Mouse (Mus musculus) heart, postnatal 0 days (tissue): ENCODE data around the gene Ddrgk1. TPM values are rescaled to one million over a fixed set of nuclear protein-coding genes. Genes with fewer than 3 reads are reported as not detected.

Experiments
- ATAC-seq: fragments of 200-750 bp; cut with Nextera tagmentation; 2 replicates; pipeline ENCODE4 v1.8.0; 2017; ENCODE audit warnings: low read depth, moderate number of reproducible peaks, moderate library complexity; ENCODE audit not compliant: insufficient read depth
- DNase-seq: peaks from one replicate; pipeline ENCODE4 v3.0.0-alpha.2; 2016; ENCODE audit warnings: low spot score
- H3K27ac ChIP-seq: fragments of 300-500 bp; sonication (generic); 2 replicates; pipeline ENCODE4 v1.5.1; 2014; ENCODE audit warnings: low read depth, mild to moderate bottlenecking
- H3K27me3 ChIP-seq: fragments of 300-500 bp; sonication (generic); 2 replicates; pipeline ENCODE4 v1.6.1; 2014; ENCODE audit warnings: low read length, mixed read lengths; ENCODE audit not compliant: control insufficient read depth, insufficient read depth
- H3K36me3 ChIP-seq: fragments of 300-500 bp; sonication (generic); replicated peaks from 2 replicates; pipeline ENCODE4 v1.6.1; 2014; ENCODE audit warnings: low read length, mixed read lengths; ENCODE audit not compliant: control insufficient read depth, insufficient read depth
- H3K4me1 ChIP-seq: fragments of 300-500 bp; sonication (generic); 2 replicates; pipeline ENCODE4 v1.6.1; 2014; ENCODE audit warnings: antibody characterized with exemption; ENCODE audit not compliant: control insufficient read depth, insufficient read depth
- H3K4me2 ChIP-seq: fragments of 300-500 bp; sonication (generic); 2 replicates; pipeline ENCODE4 v1.6.1; 2014; ENCODE audit warnings: low read depth, mild to moderate bottlenecking, low read length, moderate library complexity
- H3K4me3 ChIP-seq: fragments of 300-500 bp; sonication (generic); 2 replicates; pipeline ENCODE4 v1.5.1; 2014; ENCODE audit warnings: low read depth, low read length
- H3K9ac ChIP-seq: fragments of 300-500 bp; sonication (generic); replicated peaks from 2 replicates; pipeline ENCODE4 v1.6.1; 2014; ENCODE audit warnings: low read depth, low read length, mixed read lengths
- H3K9me3 ChIP-seq: fragments of 300-500 bp; sonication (generic); replicated peaks from 2 replicates; pipeline ENCODE4 v1.6.1; 2016; ENCODE audit warnings: low read length; ENCODE audit not compliant: control insufficient read depth
- CTCF ChIP-seq: IDR thresholded peaks from 2 replicates; pipeline ENCODE4 v1.5.1; 2016; ENCODE audit warnings: antibody characterized with exemption, control low read depth, low read depth
- EP300 ChIP-seq: IDR thresholded peaks from 2 replicates; pipeline ENCODE4 v1.6.1; 2016; ENCODE audit warnings: antibody characterized with exemption, low read depth
- WGBS: fragments of 180-500 bp; shearing (Covaris S2); extraction: QIAGEN DNeasy Blood & Tissue Kit; methylation state at CpG from one replicate; pipeline ENCODE4 v1.1.7; 2014; 5-methylcytosine and 5-hydroxymethylcytosine counted together
- polyA plus RNA-seq: library from polyadenylated mRNA; unstranded; fragments of >200 nt; fragmentation: Nextera tagmentation; extraction: Ambion mirVana; gene quantifications from 2 replicates; pipeline ENCODE4 v1.2.1, GENCODE M21; 2015
- total RNA-seq: library from RNA; depleted of rRNA; stranded (reverse); fragments of >200 nt; gene quantifications from 2 replicates; pipeline ENCODE4 v1.2.3, GENCODE M21; 2014; ENCODE audit warnings: low replicate concordance

Ddrgk1 gene
- total and polyA plus RNA-seq, 2 experiments from 2014 or later: 29.4 to 63.7 TPM

- Histone ChIP-seq H3K4me2 (no peak overlapping the region), H3K4me1 (peaks cover 5% of the 10 kb centered on the region; the same call in 1 of the 2 replicates), H3K36me3 (no peaks in the 10 kb centered on the region), H3K9me3 (no peaks in the 10 kb centered on the region), H3K4me3 (no peak overlapping the region), H3K27me3 (peaks cover 12% of the 10 kb centered on the region; the same call in 1 of the 2 replicates), H3K9ac (no peak overlapping the region), H3K27ac (no peak overlapping the region)
- ATAC-seq (no peak), DNase-seq (no peak)
- no peak for TF ChIP-seq CTCF
- TF ChIP-seq EP300: no peak
- 64% methylated on average over 6 of the region's 6 CpGs for WGBS
Observed at GRCm38 (mm10) chr2:130641351-130642025, 23.0 kb downstream of the Ddrgk1 start.

DNA sequence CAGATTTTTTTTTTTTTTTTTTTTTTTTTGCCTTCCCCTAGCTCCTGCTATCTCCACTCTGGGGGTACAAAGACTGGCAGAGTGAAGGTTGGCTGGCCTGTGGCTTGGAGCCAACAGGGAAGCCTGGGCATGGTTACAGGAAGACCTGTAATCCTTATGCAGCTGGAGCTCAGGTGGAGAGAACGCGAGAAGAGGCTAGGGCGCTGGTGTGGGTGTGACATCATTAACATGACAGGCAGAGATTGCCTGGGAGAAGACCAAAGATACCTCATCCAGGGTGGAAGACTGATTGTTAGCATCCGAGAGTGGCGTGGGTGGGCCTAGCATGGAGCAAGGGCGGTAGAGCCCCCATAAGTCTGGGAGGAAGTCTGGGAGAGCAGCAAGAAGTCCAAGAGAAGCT is 25.2 kb downstream of the Ddrgk1 start:
- TF ChIP-seq EP300: no peak
- no peak for TF ChIP-seq CTCF
- ATAC-seq (no peak), DNase-seq (no peak)
- Histone ChIP-seq H3K27ac (no peak overlapping the region), H3K4me1 (peaks cover 17% of the 10 kb centered on the region), H3K4me2 (no peak overlapping the region), H3K27me3 (peaks cover 28% of the 10 kb centered on the region), H3K9ac (no peak overlapping the region), H3K4me3 (no peak overlapping the region), H3K9me3 (no peaks in the 10 kb centered on the region), H3K36me3 (no peaks in the 10 kb centered on the region)
- WGBS: 80% methylated on average over 6 of the region's 6 CpGs

DNA sequence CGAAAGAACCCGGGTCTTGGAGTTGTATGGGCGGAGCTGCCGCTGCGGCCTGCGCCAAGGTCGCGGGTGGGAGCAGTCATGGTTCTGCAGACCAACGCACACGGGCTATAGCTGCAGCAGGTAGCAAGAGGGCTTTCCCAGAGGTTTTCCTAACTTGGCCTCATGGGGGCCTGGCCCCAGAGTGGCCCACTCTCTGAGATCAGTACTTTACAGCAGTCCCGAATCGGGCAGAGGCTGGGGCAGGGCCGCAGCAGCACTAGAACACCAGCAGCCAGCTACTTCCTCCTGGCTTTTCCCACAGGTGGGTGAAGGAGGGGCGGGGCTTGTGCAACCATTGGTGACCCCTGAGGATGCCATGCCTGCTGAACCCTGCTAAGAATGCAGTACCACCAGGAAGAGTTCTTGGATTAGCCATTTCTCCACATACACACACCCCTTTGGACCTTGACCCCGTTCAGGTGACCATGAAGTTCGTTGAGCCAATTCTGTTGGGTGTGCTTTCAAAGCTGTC is 26.3 kb downstream of the Ddrgk1 start:
- no peak for TF ChIP-seq CTCF
- TF ChIP-seq EP300: no peak
- H3K4me2 ChIP-seq: no peak overlapping the region
- ATAC-seq (no peak), DNase-seq (no peak)
- H3K27ac ChIP-seq: no peak overlapping the region
- H3K9ac ChIP-seq: no peak overlapping the region
- peaks cover 37% of the 10 kb centered on the region for H3K27me3 ChIP-seq
- peaks cover 16% of the 10 kb centered on the region for H3K4me1 ChIP-seq
- no peaks in the 10 kb centered on the region for H3K36me3 ChIP-seq
- H3K4me3 ChIP-seq: no peak overlapping the region
- WGBS: 41% methylated on average over 16 of the region's 16 CpGs
- no peaks in the 10 kb centered on the region for H3K9me3 ChIP-seq

DNA sequence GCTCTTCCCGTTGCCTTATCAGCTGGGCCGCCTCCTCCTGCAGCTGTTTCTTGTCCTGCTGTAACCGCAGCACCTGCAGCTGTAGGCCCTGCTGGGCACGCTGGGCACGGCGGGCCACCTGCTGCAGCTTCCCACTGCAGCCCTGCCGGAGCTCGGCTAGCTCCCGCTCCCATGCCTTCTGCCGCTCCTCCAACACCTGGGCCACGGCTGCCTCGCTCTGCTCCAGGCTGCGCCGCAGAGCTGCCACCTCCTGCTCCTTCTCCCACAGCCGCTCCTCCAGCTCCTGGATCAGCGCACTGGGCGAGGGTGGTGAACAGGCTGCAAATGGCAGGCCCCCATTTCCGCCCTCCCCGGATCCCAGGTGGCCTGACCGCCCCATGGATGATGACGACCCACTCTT is 28.6 kb downstream of the Ddrgk1 start:
- no peak for TF ChIP-seq CTCF
- TF ChIP-seq EP300: no peak
- ATAC-seq (no peak), DNase-seq (no peak)
- Histone ChIP-seq H3K27ac (no peak overlapping the region), H3K4me1 (peaks cover 12% of the 10 kb centered on the region; the same call in 1 of the 2 replicates), H3K9me3 (no peaks in the 10 kb centered on the region), H3K9ac (no peak overlapping the region; the same call in 1 of the 2 replicates), H3K36me3 (no peaks in the 10 kb centered on the region), H3K4me2 (peak overlapping the region; percentile 58; the same call in 1 of the 2 replicates), H3K27me3 (peaks cover 41% of the 10 kb centered on the region), H3K4me3 (peak overlapping the region; percentile 11; the same call in 1 of the 2 replicates)
- 27% methylated on average over 21 of the region's 21 CpGs for WGBS

DNA sequence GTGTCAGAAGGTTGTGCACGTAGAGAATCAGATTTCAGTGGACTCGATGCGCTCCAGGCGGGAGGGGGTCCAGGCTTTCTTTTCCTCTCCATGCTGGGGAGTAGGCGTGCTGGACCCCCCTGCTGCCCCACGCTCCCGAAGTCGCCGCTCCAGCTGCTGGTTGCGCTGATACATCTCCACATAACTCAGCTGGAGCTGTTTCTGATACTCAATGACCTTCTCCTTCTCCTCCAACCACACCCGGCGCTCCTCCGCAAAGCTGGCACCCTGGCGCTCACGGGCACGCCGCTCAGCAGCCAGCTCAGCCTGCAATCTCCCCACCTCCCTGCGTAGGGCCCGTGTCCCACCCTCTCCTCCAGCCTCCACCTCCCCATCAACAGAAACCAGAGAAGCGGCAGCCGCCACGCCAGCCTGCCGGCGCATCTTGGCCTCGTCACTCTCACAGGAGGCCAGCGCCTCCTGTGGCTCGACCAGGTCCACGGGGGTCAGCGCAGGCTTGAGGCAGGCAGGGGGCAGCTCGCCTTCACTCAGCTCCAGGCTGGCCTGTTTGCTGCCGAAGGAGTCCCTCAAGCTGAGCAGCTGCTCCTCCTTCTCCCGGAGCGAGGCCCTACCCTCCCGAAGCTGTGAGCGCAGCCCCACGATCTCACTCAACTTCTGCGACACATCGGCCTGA is 29.6 kb downstream of the Ddrgk1 start:
- H3K4me3 ChIP-seq: peak overlapping the region; percentile 34
- H3K27me3 ChIP-seq: peaks cover 41% of the 10 kb centered on the region
- TF ChIP-seq CTCF (peak; percentile 43), EP300 (no peak)
- DNase-seq (peak; percentile 24), ATAC-seq (peak; percentile 53)
- H3K4me2 ChIP-seq: peak overlapping the region; percentile 58
- H3K4me1 ChIP-seq: peaks cover 12% of the 10 kb centered on the region; the same call in 1 of the 2 replicates
- no peak overlapping the region for H3K27ac ChIP-seq
- no peaks in the 10 kb centered on the region for H3K9me3 ChIP-seq
- H3K9ac ChIP-seq: peak overlapping the region; percentile 22; the same call in 1 of the 2 replicates
- H3K36me3 ChIP-seq: no peaks in the 10 kb centered on the region
- WGBS: 4% methylated on average over 38 of the region's 38 CpGs
